Mouse (Mus musculus) CH12F3 (cell line): ENCODE results near the gene Rundc3b.

Source experiments
- in situ Hi-C: fragments of 300-500 bp; cut with MboI; formaldehyde crosslinking; loops from 2 replicates; pipeline ENCODE4 v1.14.3; 2020; ENCODE audit warnings: low sequenced_read_pairs

Gene Rundc3b

DNA sequence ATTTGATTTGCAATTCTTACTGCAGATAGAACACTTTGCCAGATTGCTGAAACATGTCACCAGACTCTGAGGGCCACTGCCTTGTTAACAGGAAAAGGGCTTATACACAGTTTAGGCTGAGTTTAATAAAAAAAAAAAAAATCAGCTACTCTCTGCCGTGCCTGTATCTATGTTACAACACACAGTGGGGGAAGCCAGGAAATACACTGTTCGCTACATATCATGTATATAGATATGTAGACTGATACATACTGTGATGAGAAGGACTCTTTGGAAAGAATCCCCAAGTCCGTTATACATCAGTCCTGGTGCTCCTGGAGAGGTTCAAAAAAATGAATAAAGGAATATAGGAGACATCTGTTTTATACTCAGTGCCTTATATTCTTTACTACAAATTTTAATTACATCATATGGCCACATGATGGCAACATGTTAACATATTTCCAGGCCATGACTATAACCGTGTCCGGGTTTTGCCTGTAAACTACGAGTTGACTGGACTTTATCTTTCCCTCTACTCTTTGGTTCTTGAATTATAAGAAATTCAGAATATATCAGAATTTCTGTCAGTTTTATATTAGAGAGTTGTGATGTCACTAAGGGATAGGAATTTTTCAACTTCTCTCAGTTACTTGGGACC is 133.2 kb downstream of the Rundc3b start:
- in situ Hi-C loops: loop anchor here (25.0 kb wide), 1 partner anchor 348 kb away; no protein-coding TSS in a partner anchor

DNA sequence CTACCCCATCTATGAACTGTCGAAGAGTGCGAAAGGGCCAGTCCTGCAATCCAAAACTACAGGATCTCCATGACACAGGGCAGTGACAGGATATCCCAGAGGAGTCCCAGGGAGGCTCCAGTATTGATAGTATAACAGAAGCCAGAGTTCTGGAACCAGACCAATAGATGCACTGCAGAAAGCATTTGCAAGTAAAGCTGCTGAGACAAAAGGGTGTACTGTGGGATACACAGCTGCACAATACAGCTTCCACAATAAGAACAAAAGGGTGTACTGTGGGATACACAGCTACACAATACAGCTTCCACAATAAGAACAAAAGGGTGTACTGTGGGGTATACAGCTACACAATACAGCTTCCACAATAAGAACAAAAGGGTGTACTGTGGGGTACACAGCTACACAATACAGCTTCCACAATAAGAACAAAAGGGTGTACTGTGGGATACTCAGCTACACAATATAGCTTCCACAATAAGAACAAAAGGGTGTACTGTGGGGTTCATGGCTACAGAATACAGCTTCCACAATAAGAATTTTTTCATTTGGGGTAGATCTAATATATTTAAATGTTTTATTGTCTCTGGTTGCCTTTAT is 134.0 kb downstream of the Rundc3b start:
- in situ Hi-C loops: loop anchor here (25.0 kb wide), 1 partner anchor 349 kb away; no protein-coding TSS in a partner anchor

GRCm38 (mm10) chr5:8487989-8488700 is 134.6 kb downstream of the Rundc3b start:
- in situ Hi-C loops: loop anchor here (25.0 kb wide), 1 partner anchor 349 kb away; no protein-coding TSS in a partner anchor

GRCm38 (mm10) chr5:8456561-8456960 is 166.2 kb downstream of the Rundc3b start:
- in situ Hi-C loops: no loop called here

DNA sequence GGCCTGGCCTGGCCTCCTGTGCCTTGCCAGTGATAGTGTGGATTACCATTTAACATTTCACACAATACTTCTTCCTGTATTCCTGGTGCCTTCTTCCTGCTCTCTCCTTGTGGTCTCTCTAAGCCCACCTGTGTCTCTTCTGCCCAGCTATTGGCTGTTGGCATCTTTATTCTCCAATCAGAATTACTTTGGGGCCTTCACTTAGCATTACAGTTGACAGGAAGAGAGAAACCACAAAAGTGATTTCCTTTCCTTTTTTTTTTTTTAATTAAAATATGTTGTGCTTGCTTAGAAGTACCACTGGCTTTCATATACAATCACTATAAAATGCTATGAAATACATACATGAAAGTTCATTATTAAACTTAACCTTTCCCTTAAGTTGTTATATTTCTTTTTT is 167.2 kb downstream of the Rundc3b start:
- in situ Hi-C loops: no loop called here
